Mouse (Mus musculus) stomach, embryonic 14.5 days (tissue): ENCODE data around the gene Adarb1. TPM values are rescaled to one million over a fixed set of nuclear protein-coding genes. Genes with fewer than 3 reads are reported as not detected.

ENCODE experiments used
- ATAC-seq: fragments of 200-750 bp; cut with Nextera tagmentation; 2 replicates; pipeline ENCODE4 v1.8.0; 2017; ENCODE audit warnings: low read depth, moderate TSS enrichment; ENCODE audit not compliant: insufficient number of reproducible peaks, insufficient read depth, low FRiP score
- H3K27ac ChIP-seq: fragments of 300-500 bp; sonication (generic); 2 replicates; pipeline ENCODE4 v1.5.1; 2014; ENCODE audit warnings: mild to moderate bottlenecking, low read length, moderate library complexity, mixed read lengths
- H3K27me3 ChIP-seq: fragments of 300-500 bp; sonication (generic); 2 replicates; pipeline ENCODE4 v1.6.1; 2014; ENCODE audit warnings: low read length, control low read depth, mixed read lengths; ENCODE audit not compliant: control insufficient read depth, insufficient read depth
- H3K36me3 ChIP-seq: fragments of 300-500 bp; sonication (generic); 2 replicates; pipeline ENCODE4 v1.6.1; 2014; ENCODE audit warnings: mild to moderate bottlenecking, control low read depth, low read length, moderate library complexity, mixed read lengths; ENCODE audit not compliant: control insufficient read depth, insufficient read depth
- H3K4me1 ChIP-seq: fragments of 300-500 bp; sonication (generic); 2 replicates; pipeline ENCODE4 v1.6.1; 2014; ENCODE audit warnings: low read length, control low read depth, mixed read lengths; ENCODE audit not compliant: control insufficient read depth, insufficient read depth
- H3K4me2 ChIP-seq: fragments of 300-500 bp; sonication (generic); replicated peaks from 2 replicates; pipeline ENCODE4 v1.6.1; 2014; ENCODE audit warnings: low read depth, low read length, control low read depth
- H3K4me3 ChIP-seq: fragments of 300-500 bp; sonication (generic); 2 replicates; pipeline ENCODE4 v1.5.1; 2014; ENCODE audit warnings: low read depth, low read length, control low read depth
- H3K9ac ChIP-seq: fragments of 300-500 bp; sonication (generic); replicated peaks from 2 replicates; pipeline ENCODE4 v1.6.1; 2014; ENCODE audit warnings: low read depth, mild to moderate bottlenecking, control low read depth, low read length, moderate library complexity, mixed read lengths
- H3K9me3 ChIP-seq: fragments of 300-500 bp; sonication (generic); 2 replicates; pipeline ENCODE4 v1.6.1; 2016; ENCODE audit warnings: low read depth, low read length, control low read depth; ENCODE audit not compliant: control insufficient read depth
- WGBS: fragments of 180-500 bp; shearing (Covaris S2); extraction: QIAGEN DNeasy Blood & Tissue Kit; methylation state at CpG from one replicate; pipeline ENCODE4 v1.1.7; 2014; 5-methylcytosine and 5-hydroxymethylcytosine counted together
- polyA plus RNA-seq: library from polyadenylated mRNA; unstranded; fragments of >200 nt; fragmentation: Nextera tagmentation; extraction: Ambion mirVana; gene quantifications from 2 replicates; pipeline ENCODE4 v1.2.1, GENCODE M21; 2014

Adarb1 gene
- polyA plus RNA-seq, 1 experiment from 2014 or later = 8.3 TPM

DNA sequence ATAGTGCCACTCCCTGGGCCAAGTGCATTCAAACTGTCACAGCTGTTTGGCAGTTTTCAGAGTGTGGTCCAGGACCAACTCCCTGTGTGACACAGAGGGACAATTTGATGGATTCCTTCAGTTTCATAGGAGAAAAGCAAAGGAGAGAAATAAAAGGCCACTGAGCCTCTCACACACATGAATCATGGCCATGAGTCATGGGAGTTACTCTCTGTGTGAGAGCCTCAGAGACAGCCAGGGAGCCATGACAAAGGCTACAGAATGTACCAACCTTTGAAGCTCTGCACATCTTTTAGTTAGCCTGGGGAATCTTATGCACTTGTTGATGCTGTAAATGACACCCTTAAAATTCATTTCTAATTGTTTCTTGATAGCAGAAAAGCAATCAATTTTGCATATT lies 12.7 kb upstream of the Adarb1 start:
- no peak for ATAC-seq
- H3K4me3 ChIP-seq = no peak overlapping the region
- H3K9me3 ChIP-seq = no peaks in the 10 kb centered on the region
- no peaks in the 10 kb centered on the region for H3K27me3 ChIP-seq
- H3K27ac ChIP-seq = no peak overlapping the region
- no peaks in the 10 kb centered on the region for H3K36me3 ChIP-seq
- no peak overlapping the region for H3K9ac ChIP-seq
- H3K4me1 ChIP-seq = peaks cover 4% of the 10 kb centered on the region; the same call in 1 of the 2 replicates
- H3K4me2 ChIP-seq = no peak overlapping the region

- no peaks in the 10 kb centered on the region for H3K9me3 ChIP-seq
- H3K4me3 ChIP-seq = no peak overlapping the region
- H3K36me3 ChIP-seq = no peaks in the 10 kb centered on the region
- H3K9ac ChIP-seq = no peak overlapping the region
- ATAC-seq = no peak
- no peak overlapping the region for H3K27ac ChIP-seq
- H3K4me1 ChIP-seq = peaks cover 4% of the 10 kb centered on the region; the same call in 1 of the 2 replicates
- 86% methylated on average over 5 of the region's 5 CpGs for WGBS
- H3K27me3 ChIP-seq = no peaks in the 10 kb centered on the region
- no peak overlapping the region for H3K4me2 ChIP-seq
These were observed 11.9 kb upstream of the Adarb1 start for GRCm38 (mm10) chr10:77429921-77430320.

DNA sequence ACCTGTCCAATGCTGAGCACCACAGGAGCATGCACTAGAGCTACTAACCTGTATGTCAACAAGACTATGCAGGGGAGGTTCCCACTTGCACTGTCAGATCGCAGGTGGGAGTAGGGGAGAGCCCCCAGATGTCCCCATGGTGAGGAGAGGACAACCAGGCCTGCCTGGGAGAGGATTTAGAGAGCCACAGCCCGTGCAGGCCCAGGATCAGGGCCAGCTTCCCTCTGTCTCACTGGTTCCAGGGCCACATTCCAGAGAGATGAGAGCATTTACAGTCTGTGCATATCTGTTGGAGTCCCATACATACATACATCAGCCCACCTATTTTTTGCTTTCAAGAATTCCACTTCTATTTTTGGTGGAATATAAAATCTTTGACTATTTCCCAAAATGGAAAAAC lies 9.5 kb upstream of the Adarb1 start:
- ATAC-seq = no peak
- no peaks in the 10 kb centered on the region for H3K9me3 ChIP-seq
- no peak overlapping the region for H3K27ac ChIP-seq
- WGBS = 32% methylated on average over 2 of the region's 2 CpGs
- no peak overlapping the region for H3K9ac ChIP-seq
- H3K4me2 ChIP-seq = no peak overlapping the region
- no peaks in the 10 kb centered on the region for H3K27me3 ChIP-seq
- peaks cover 4% of the 10 kb centered on the region; the same call in 1 of the 2 replicates for H3K4me1 ChIP-seq
- no peak overlapping the region for H3K4me3 ChIP-seq
- H3K36me3 ChIP-seq = no peaks in the 10 kb centered on the region

- no peak overlapping the region for H3K4me3 ChIP-seq
- no peak overlapping the region for H3K9ac ChIP-seq
- H3K4me2 ChIP-seq = no peak overlapping the region
- no peaks in the 10 kb centered on the region for H3K36me3 ChIP-seq
- H3K9me3 ChIP-seq = no peaks in the 10 kb centered on the region; the same call in 1 of the 2 replicates
- ATAC-seq = no peak
- H3K4me1 ChIP-seq = peaks cover 11% of the 10 kb centered on the region; the same call in 1 of the 2 replicates
- peaks cover 13% of the 10 kb centered on the region; the same call in 1 of the 2 replicates for H3K27me3 ChIP-seq
- H3K27ac ChIP-seq = no peak overlapping the region
- WGBS = 90% methylated on average over 3 of the region's 3 CpGs
These were observed 2.1 kb upstream of the Adarb1 start for GRCm38 (mm10) chr10:77420190-77420589.

- peak; percentile 74 for ATAC-seq
- H3K4me3 ChIP-seq = peak overlapping the region; percentile 74
- H3K27me3 ChIP-seq = peaks cover 13% of the 10 kb centered on the region; the same call in 1 of the 2 replicates
- H3K4me1 ChIP-seq = peaks cover 11% of the 10 kb centered on the region; the same call in 1 of the 2 replicates
- H3K36me3 ChIP-seq = no peaks in the 10 kb centered on the region
- H3K4me2 ChIP-seq = peak overlapping the region; percentile 94
- peak overlapping the region; percentile 47 for H3K9ac ChIP-seq
- H3K9me3 ChIP-seq = no peaks in the 10 kb centered on the region; the same call in 1 of the 2 replicates
- peak overlapping the region; percentile 45; the same call in 1 of the 2 replicates for H3K27ac ChIP-seq
- under 1% methylated on average over 63 of the region's 70 CpGs for WGBS
These were observed 599 bp downstream of the Adarb1 start for GRCm38 (mm10) chr10:77417240-77418102.

- Histone ChIP-seq H3K9ac (no peak overlapping the region), H3K4me2 (peak overlapping the region; percentile 94), H3K4me3 (peak overlapping the region; percentile 74), H3K36me3 (no peaks in the 10 kb centered on the region), H3K9me3 (no peaks in the 10 kb centered on the region; the same call in 1 of the 2 replicates), H3K4me1 (peaks cover 11% of the 10 kb centered on the region; the same call in 1 of the 2 replicates), H3K27ac (no peak overlapping the region), H3K27me3 (peaks cover 13% of the 10 kb centered on the region; the same call in 1 of the 2 replicates)
- no peak for ATAC-seq
- 8% methylated on average over 24 of the region's 24 CpGs for WGBS
These were observed 1.3 kb downstream of the Adarb1 start for GRCm38 (mm10) chr10:77416666-77417239.

DNA sequence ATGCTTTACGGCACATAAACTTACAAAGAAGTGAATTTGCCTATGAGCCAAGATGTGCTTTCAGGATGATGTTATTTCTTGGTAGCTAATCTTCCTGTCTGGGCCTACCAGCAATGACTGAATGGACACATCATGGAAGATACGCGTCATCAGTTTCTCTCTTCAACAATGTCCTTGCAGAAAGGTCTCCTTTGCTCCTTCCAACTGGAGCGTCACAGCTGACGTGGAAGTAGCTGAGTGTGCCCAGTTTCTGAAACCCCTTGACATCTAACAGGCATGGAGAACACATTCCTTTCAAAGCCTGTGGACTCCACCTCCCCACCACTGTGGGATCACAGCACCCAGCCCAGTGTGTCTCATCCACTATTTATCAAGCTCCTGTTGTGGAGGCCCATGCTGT lies 2.2 kb downstream of the Adarb1 start:
- Histone ChIP-seq H3K9ac (no peak overlapping the region), H3K9me3 (no peaks in the 10 kb centered on the region; the same call in 1 of the 2 replicates), H3K36me3 (no peaks in the 10 kb centered on the region), H3K4me3 (no peak overlapping the region), H3K4me1 (peaks cover 11% of the 10 kb centered on the region; the same call in 1 of the 2 replicates), H3K27me3 (peaks cover 13% of the 10 kb centered on the region; the same call in 1 of the 2 replicates), H3K27ac (no peak overlapping the region), H3K4me2 (no peak overlapping the region)
- WGBS = 93% methylated on average over 5 of the region's 5 CpGs
- no peak for ATAC-seq

GRCm38 (mm10) chr10:77413791-77414190 lies 4.3 kb downstream of the Adarb1 start:
- no peaks in the 10 kb centered on the region for H3K36me3 ChIP-seq
- H3K27me3 ChIP-seq = peaks cover 13% of the 10 kb centered on the region; the same call in 1 of the 2 replicates
- H3K4me3 ChIP-seq = no peak overlapping the region
- 70% methylated on average over 2 of the region's 2 CpGs for WGBS
- no peak for ATAC-seq
- H3K27ac ChIP-seq = no peak overlapping the region
- H3K4me1 ChIP-seq = peaks cover 11% of the 10 kb centered on the region; the same call in 1 of the 2 replicates
- H3K9me3 ChIP-seq = no peaks in the 10 kb centered on the region; the same call in 1 of the 2 replicates
- no peak overlapping the region for H3K9ac ChIP-seq
- no peak overlapping the region for H3K4me2 ChIP-seq
